Mouse (Mus musculus): Measurements from ENCODE around the gene Cab39l. TPM values are rescaled to one million over a fixed set of nuclear protein-coding genes. Genes with fewer than 3 reads are reported as not detected.
A peak's percentile ranks its signal among the peaks of the same experiment; 100 is the strongest.

Cab39l gene
- polyA plus RNA-seq, 1 experiment, result 5.2 TPM

DNA sequence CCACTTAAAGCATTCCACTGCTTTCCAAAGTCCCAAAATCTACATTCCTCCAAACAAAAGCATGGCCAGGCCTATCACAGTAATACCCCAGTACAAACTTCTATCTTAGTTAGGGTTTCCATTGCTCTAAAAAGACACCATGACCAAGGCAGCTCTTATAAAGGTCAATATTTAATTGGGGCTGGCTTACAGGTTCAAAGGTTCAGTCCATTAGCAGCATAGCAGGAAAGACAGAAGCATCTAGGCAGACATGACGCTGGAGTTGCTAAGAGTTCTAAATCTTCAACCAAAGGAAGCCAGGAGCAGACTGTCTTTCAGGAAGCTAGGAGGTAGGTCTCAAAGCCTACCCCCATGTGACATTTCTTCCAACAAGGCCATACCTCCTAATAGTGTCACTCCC, 10.2 kb upstream of the Cab39l start:
- WGBS, result 97% methylated on average over 1 of the region's 1 CpGs
- H3K27ac ChIP-seq (ENCODE audit: insufficient read depth, low read length), result no peak overlapping the region
- peaks cover 5% of the 10 kb centered on the region; the same call in 1 of the 2 replicates for H3K36me3 ChIP-seq (ENCODE audit: control insufficient read depth, insufficient read depth, low read length)

DNA sequence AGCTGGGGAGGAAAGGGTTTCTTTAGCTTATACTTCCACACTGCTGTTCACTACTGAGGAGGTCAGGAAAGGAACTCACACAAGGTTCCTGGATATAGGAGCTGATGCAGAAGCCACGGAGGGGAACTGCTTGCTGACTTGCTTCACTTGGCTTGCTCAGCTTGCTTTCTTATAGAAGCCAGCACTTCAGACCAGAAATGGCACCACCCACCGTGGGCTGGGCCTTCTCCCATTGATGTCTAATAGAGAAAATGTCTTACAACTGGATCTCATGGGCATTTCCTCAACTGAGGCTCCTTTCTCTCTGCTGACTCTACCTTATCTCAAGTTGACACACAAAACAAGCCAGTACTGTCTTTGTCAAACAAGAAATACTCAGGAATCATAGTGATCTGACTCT, 6.9 kb upstream of the Cab39l start:
- Histone ChIP-seq H3K36me3 (ENCODE audit: control insufficient read depth, insufficient read depth, low read length) (peaks cover 5% of the 10 kb centered on the region), H3K4me1 (ENCODE audit: control insufficient read depth, insufficient read depth, insufficient read length) (no peaks in the 10 kb centered on the region), H3K27me3 (ENCODE audit: control insufficient read depth, insufficient read depth, low read length) (no peaks in the 10 kb centered on the region), H3K4me3 (ENCODE audit: extremely low read depth, insufficient read depth, insufficient read length) (no peak overlapping the region), H3K27ac (ENCODE audit: insufficient read depth, low read length) (no peak overlapping the region)
- DNase-seq (ENCODE audit: low read depth in 1 of 2, low spot score in 2 of 2), result no peak
- TF ChIP-seq CTCF (IDR thresholded peaks at IDR 0.05; ENCODE audit: extremely low read depth, insufficient read depth, insufficient read length, insufficient replicate concordance) (no peak), POLR2A (IDR thresholded peaks at IDR 0.05; ENCODE audit: low read depth, low read length) (no peak)
- WGBS, result 52% methylated on average over 2 of the region's 2 CpGs

More for the DNA sequence above, 10.2 kb upstream of the Cab39l start:
- Histone ChIP-seq H3K4me1 (ENCODE audit: control insufficient read depth, insufficient read depth, insufficient read length) (no peaks in the 10 kb centered on the region), H3K4me3 (ENCODE audit: extremely low read depth, insufficient read depth, insufficient read length) (no peak overlapping the region), H3K27me3 (ENCODE audit: control insufficient read depth, insufficient read depth, low read length) (no peaks in the 10 kb centered on the region)
- TF ChIP-seq POLR2A (IDR thresholded peaks at IDR 0.05; ENCODE audit: low read depth, low read length), result no peak
- TF ChIP-seq CTCF (IDR thresholded peaks at IDR 0.05; ENCODE audit: extremely low read depth, insufficient read depth, insufficient read length, insufficient replicate concordance), result no peak
- DNase-seq (ENCODE audit: low read depth in 1 of 2, low spot score in 2 of 2), result no peak

DNA sequence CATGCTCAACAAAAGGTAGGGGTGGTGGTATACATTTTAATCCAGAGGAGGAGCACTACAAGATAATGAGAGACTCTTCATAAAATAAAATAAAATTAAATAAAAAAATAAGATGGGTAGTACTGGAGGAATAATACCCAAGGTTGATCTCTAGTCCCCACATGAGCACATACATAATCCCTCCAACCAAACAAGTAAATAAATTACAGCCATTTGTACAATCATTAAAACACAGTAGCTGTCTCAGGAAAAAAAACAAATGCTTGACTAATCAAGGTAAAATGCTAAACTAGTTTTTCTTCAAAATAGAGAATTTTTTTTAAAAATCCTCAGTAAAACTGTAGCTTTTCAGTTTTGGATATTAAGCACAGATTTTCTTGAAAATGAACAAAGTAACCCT, 5.6 kb upstream of the Cab39l start:
- Histone ChIP-seq H3K4me1 (ENCODE audit: control insufficient read depth, insufficient read depth, insufficient read length) (peaks cover 5% of the 10 kb centered on the region; the same call in 1 of the 2 replicates), H3K27me3 (ENCODE audit: control insufficient read depth, insufficient read depth, low read length) (no peaks in the 10 kb centered on the region), H3K4me3 (ENCODE audit: extremely low read depth, insufficient read depth, insufficient read length) (no peak overlapping the region), H3K36me3 (ENCODE audit: control insufficient read depth, insufficient read depth, low read length) (peaks cover 3% of the 10 kb centered on the region), H3K27ac (ENCODE audit: insufficient read depth, low read length) (no peak overlapping the region)
- no peak for DNase-seq (ENCODE audit: low read depth in 1 of 2, low spot score in 2 of 2)
- TF ChIP-seq POLR2A (IDR thresholded peaks at IDR 0.05; ENCODE audit: low read depth, low read length), result no peak
- no peak for TF ChIP-seq CTCF (IDR thresholded peaks at IDR 0.05; ENCODE audit: extremely low read depth, insufficient read depth, insufficient read length, insufficient replicate concordance)

DNA sequence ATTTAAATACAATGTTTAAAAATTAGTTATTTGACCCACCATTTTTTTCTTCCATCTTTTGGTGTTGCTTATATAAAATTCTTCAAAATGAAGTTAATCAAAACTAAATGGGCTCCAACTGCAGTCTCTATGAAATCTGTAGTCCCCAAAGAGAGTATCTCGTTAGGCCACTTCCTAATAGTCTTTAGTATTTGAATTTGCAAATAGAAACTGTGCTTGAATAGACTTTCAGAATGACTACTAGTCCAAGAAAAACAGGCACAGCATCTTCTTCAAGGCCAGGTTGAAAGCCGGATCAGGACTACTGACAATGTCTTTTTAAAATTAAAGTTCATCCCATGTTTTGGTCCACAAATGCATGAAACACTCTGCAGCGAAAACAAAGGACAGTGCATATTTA, 3.4 kb upstream of the Cab39l start:
- Histone ChIP-seq H3K36me3 (ENCODE audit: control insufficient read depth, insufficient read depth, low read length) (peaks cover 2% of the 10 kb centered on the region), H3K27me3 (ENCODE audit: control insufficient read depth, insufficient read depth, low read length) (no peaks in the 10 kb centered on the region), H3K4me3 (ENCODE audit: extremely low read depth, insufficient read depth, insufficient read length) (no peak overlapping the region), H3K27ac (ENCODE audit: insufficient read depth, low read length) (no peak overlapping the region), H3K4me1 (ENCODE audit: control insufficient read depth, insufficient read depth, insufficient read length) (peaks cover 5% of the 10 kb centered on the region; the same call in 1 of the 2 replicates)
- no peak for DNase-seq (ENCODE audit: low read depth in 1 of 2, low spot score in 2 of 2)
- no peak for TF ChIP-seq CTCF (IDR thresholded peaks at IDR 0.05; ENCODE audit: extremely low read depth, insufficient read depth, insufficient read length, insufficient replicate concordance)
- TF ChIP-seq POLR2A (IDR thresholded peaks at IDR 0.05; ENCODE audit: low read depth, low read length), result no peak
- WGBS, result 89% methylated on average over 3 of the region's 3 CpGs

DNA sequence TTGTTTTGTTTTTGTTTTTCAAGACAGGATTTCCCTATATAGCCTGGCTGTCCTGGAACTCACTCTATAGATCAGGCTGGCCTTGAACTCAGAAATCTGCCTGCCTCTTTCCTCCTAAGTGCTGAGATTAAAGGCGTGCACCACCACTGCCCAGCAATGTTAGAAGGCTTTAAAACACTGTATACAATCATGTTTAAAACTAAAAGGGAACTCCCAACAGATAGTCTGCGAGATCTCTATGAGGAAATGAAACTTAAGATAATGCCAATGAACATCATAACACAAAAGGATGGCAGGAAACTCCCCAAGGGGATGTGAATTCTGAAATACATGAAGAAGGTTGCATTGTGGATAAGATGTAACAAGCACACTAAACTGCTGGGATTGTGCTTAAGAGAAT, 2.3 kb upstream of the Cab39l start:
- peak in 1 of 2 experiments; percentile 48 for DNase-seq (ENCODE audit: low read depth in 1 of 2, low spot score in 2 of 2)
- 21% methylated on average over 2 of the region's 2 CpGs for WGBS
- TF ChIP-seq POLR2A (IDR thresholded peaks at IDR 0.05; ENCODE audit: low read depth, low read length) (no peak), CTCF (IDR thresholded peaks at IDR 0.05; ENCODE audit: extremely low read depth, insufficient read depth, insufficient read length, insufficient replicate concordance) (no peak)
- no peaks in the 10 kb centered on the region for H3K27me3 ChIP-seq (ENCODE audit: control insufficient read depth, insufficient read depth, low read length)
- no peak overlapping the region for H3K27ac ChIP-seq (ENCODE audit: insufficient read depth, low read length)
- no peak overlapping the region for H3K4me3 ChIP-seq (ENCODE audit: extremely low read depth, insufficient read depth, insufficient read length)
- peaks cover 2% of the 10 kb centered on the region for H3K36me3 ChIP-seq (ENCODE audit: control insufficient read depth, insufficient read depth, low read length)
- H3K4me1 ChIP-seq (ENCODE audit: control insufficient read depth, insufficient read depth, insufficient read length), result peaks cover 5% of the 10 kb centered on the region; the same call in 1 of the 2 replicates

DNA sequence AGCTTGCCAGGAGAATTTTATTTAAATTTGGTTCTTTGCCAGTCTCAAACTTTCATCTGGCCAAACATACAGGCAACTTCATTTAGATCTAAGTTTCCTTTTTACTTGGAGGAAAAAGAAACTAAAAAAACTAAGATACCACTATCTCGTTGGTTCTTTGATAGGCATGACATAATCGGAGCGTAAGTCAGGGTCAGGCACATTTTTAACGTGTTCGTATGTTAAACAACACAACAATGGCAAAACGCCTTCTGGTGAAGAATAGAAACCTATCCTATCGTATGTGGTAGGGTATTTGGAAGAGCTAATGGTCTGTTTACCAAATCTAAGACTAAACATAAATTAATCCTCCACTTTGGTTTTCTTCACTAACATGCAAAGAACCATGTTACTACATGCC, 733 bp upstream of the Cab39l start:
- no peak for DNase-seq (ENCODE audit: low read depth in 1 of 2, low spot score in 2 of 2)
- Histone ChIP-seq H3K4me1 (ENCODE audit: control insufficient read depth, insufficient read depth, insufficient read length) (peaks cover 5% of the 10 kb centered on the region; the same call in 1 of the 2 replicates), H3K4me3 (ENCODE audit: extremely low read depth, insufficient read depth, insufficient read length) (peak overlapping the region; percentile 97), H3K27ac (ENCODE audit: insufficient read depth, low read length) (peak overlapping the region; percentile 96; the same call in 1 of the 2 replicates), H3K36me3 (ENCODE audit: control insufficient read depth, insufficient read depth, low read length) (peaks cover 2% of the 10 kb centered on the region), H3K27me3 (ENCODE audit: control insufficient read depth, insufficient read depth, low read length) (no peaks in the 10 kb centered on the region)
- WGBS, result 2% methylated on average over 7 of the region's 7 CpGs
- TF ChIP-seq CTCF (IDR thresholded peaks at IDR 0.05; ENCODE audit: extremely low read depth, insufficient read depth, insufficient read length, insufficient replicate concordance) (no peak), POLR2A (IDR thresholded peaks at IDR 0.05; ENCODE audit: low read depth, low read length) (no peak)

DNA sequence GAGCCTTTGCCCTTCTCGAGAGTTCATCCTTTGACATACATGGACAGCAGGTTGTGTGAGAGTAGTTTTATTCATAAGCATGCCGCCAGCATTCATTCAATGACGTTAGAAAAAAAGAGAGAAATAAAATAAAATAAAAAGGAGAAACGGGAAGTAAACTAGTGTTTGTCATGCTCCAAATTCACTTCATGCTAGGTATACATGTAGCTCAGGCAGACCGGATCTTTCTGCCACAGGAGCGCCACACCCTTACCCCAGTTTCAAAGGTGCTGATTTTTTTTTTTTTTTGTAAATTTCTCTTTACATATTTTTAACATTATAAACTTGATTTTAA, 667 bp downstream of the Cab39l start:
- no peak for TF ChIP-seq CTCF (IDR thresholded peaks at IDR 0.05; ENCODE audit: extremely low read depth, insufficient read depth, insufficient read length, insufficient replicate concordance)
- no peak for TF ChIP-seq POLR2A (IDR thresholded peaks at IDR 0.05; ENCODE audit: low read depth, low read length)
- H3K4me1 ChIP-seq (ENCODE audit: control insufficient read depth, insufficient read depth, insufficient read length), result peaks cover 5% of the 10 kb centered on the region; the same call in 1 of the 2 replicates
- peaks cover 2% of the 10 kb centered on the region; the same call in 1 of the 2 replicates for H3K36me3 ChIP-seq (ENCODE audit: control insufficient read depth, insufficient read depth, low read length)
- H3K4me3 ChIP-seq (ENCODE audit: extremely low read depth, insufficient read depth, insufficient read length), result peak overlapping the region; percentile 97
- DNase-seq (ENCODE audit: low read depth in 1 of 2, low spot score in 2 of 2), result peak in 1 of 2 experiments; percentile 12
- no peaks in the 10 kb centered on the region for H3K27me3 ChIP-seq (ENCODE audit: control insufficient read depth, insufficient read depth, low read length)
- H3K27ac ChIP-seq (ENCODE audit: insufficient read depth, low read length), result peak overlapping the region; percentile 96
- under 1% methylated on average over 6 of the region's 6 CpGs for WGBS
